In the genomic region with DNA sequence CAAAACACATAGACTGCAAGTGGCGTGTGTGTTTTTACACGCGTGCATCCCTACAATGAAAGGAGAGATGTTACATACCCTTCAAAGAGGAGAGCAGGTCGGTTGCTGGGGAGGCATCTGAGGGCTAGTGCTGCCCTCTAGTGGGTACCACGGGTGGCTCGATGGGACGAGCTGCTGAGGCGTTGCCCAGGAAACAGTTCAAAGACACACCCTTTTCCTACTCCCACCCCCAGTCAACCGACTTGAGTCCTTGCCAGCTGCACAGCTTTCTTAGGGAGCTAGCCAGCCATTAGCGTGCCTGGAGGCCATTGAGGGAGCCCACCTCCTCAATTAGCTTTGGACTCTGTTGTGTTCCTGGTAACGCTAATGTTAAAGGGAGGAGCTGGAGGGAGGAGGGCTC, we compare ENCODE assay signal across 8 mouse cellular contexts. TPM values are rescaled to one million over a fixed set of nuclear protein-coding genes. Genes with fewer than 3 reads are reported as not detected.
A peak's percentile ranks its signal among the peaks of the same experiment; 100 is the strongest.
DNase-seq lines count a peak whose midpoint lies in the region; ATAC-seq and TF ChIP-seq lines count a peak whose summit lies in the region.

No protein-coding gene starts in this region.

- WGBS in hindbrain, embryonic 13.5 days = 6% methylated on average over 11 of the region's 11 CpGs

- H3K9me3 ChIP-seq in hindbrain, embryonic 13.5 days = no peaks in the 10 kb centered on the region

- H3K36me3 ChIP-seq in hindbrain, embryonic 13.5 days = no peaks in the 10 kb centered on the region

- in situ Hi-C loops in Patski (cut with MboI; ENCODE audit: low pct_unique_long_range_greater_than_20kb) = no loop called here

- POLR2A ChIA-PET in Patski (lab: Charles Lee) = interaction anchor here (0.6 to 1.5 kb wide), 2 partner anchors 25 to 56 kb away, joined by 4 read pairs; no protein-coding TSS in a partner anchor

- no peak overlapping the region for H3K27ac ChIP-seq in hindbrain, embryonic 13.5 days

- H3K9ac ChIP-seq in hindbrain, embryonic 13.5 days = no peak overlapping the region

- DNase-seq in Patski (ENCODE audit: low read depth, low spot score) = no peak
- DNase-seq in cerebellum, postnatal 10 days = peak; percentile 94 to 95
- DNase-seq in frontal cortex, postnatal 14 days (ENCODE audit: low spot score in 2 of 2) = peak; percentile 90 to 92
- peak; percentile 94 for DNase-seq in layer of hippocampus, postnatal 14 days (ENCODE audit: low spot score in 2 of 2)
- peak; percentile 96 for DNase-seq in lung, postnatal 10 days
- DNase-seq in ovary, postnatal 14 days (ENCODE audit: low spot score) = peak; percentile 88
- peak; percentile 82 to 90 for DNase-seq in thymus, postnatal 10 days (ENCODE audit: low spot score in 2 of 2)

- no peaks in the 10 kb centered on the region for H3K27me3 ChIP-seq in Patski
- peaks cover 11% of the 10 kb centered on the region for H3K27me3 ChIP-seq in hindbrain, embryonic 13.5 days

- peak; percentile 65 for ATAC-seq in Patski
- peak; percentile 80 for ATAC-seq in hindbrain, embryonic 13.5 days (ENCODE audit: low FRiP score)

- H3K4me1 ChIP-seq in hindbrain, embryonic 13.5 days (replicated peaks) = peaks cover 16% of the 10 kb centered on the region; the same call in 1 of the 2 replicates

- peak overlapping the region; percentile 40 for H3K4me2 ChIP-seq in hindbrain, embryonic 13.5 days

- CTCF ChIA-PET in Patski (lab: Charles Lee) = interaction anchor here (0.7 to 4.5 kb wide), 14 partner anchors 10 to 764 kb away, joined by 3 to 44 read pairs (median 4); a partner anchor contains a TSS

- H3K4me3 ChIP-seq in hindbrain, embryonic 13.5 days = no peak overlapping the region

- TF ChIP-seq CTCF in Patski (IDR thresholded peaks at IDR 0.05) = peak; percentile 96

RNA-seq across cellular contexts. Expression of a gene that starts 22.8 kb away (rescaled TPM):
- polyA plus RNA-seq in Patski (2021) = not detected
- polyA plus RNA-seq in hindbrain, embryonic 13.5 days (2015; fragmentation: Nextera tagmentation; extraction: Ambion mirVana) = 0.56 and 0.66 TPM in 2 replicates
- total RNA-seq in layer of hippocampus, postnatal 14 days (2021) = under 1 TPM; 0.28 to 0.69 TPM

RNA-seq across cellular contexts. Expression of a gene that starts 31.8 kb away (rescaled TPM):
- polyA plus RNA-seq in Patski (2021) = 48.6 TPM
- polyA plus RNA-seq in hindbrain, embryonic 13.5 days (2015; fragmentation: Nextera tagmentation; extraction: Ambion mirVana) = 82.9 and 84.6 TPM in 2 replicates
- total RNA-seq in layer of hippocampus, postnatal 14 days (2021) = 10 to 100 TPM; 45.9 to 47.3 TPM

RNA-seq across cellular contexts. Expression of a gene that starts 54.1 kb away (rescaled TPM):
- 16.7 TPM for polyA plus RNA-seq in Patski (2021)
- 0.09 and 0.10 TPM in 2 replicates for polyA plus RNA-seq in hindbrain, embryonic 13.5 days (2015; fragmentation: Nextera tagmentation; extraction: Ambion mirVana)
- total RNA-seq in layer of hippocampus, postnatal 14 days (2021) = under 1 TPM in 1 of 2 experiments, not detected in 1; 0.10 TPM

Comparison
In these comparisons a context has a peak if more than half of its experiments do, and no peak if none do; other contexts are left out.
1. RNA of a gene that starts 54.1 kb away (polyA plus RNA-seq): 16.7 TPM in Patski (single experiment); 0.09 to 0.10 TPM in hindbrain, embryonic 13.5 days; every median in the first group is over 10 times any median in the second.